15 mouse cellular contexts compared by ENCODE assay signal in the genomic region with DNA sequence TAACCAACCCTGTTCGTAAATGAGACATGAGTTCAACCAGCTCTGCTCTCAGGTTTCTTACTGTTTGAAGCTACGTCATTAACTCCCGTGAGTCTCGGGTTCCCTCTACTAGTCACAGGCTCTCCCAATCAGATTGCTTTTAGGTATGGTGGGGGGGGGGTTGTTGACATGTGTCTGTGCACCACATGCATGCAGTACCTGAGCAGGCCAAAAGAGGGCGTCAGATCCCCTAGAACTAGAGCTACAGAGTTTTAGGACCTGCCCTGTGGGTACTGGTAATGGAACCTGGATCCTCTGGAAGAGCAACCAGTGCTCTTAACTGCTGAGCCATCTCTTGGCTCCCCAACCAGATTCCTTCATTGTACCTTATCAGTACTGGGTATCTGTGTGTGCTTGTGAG. TPM values are rescaled to one million over a fixed set of nuclear protein-coding genes. Genes with fewer than 3 reads are reported as not detected.
A peak's percentile ranks its signal among the peaks of the same experiment; 100 is the strongest.
DNase-seq lines count a peak whose midpoint lies in the region; ATAC-seq and TF ChIP-seq lines count a peak whose summit lies in the region.
"Had no signal": no experiment of that assay in that cellular context is flagged by ENCODE, and none has a peak within 500 bp of the region (broad histone marks: within the 10 kb centered on the region; RNA-seq: fewer than 3 reads in every experiment).

No protein-coding gene starts in this region.

- no peak overlapping the region for H3K9ac ChIP-seq in embryonic facial prominence, embryonic 11.5 days (replicated peaks; ENCODE audit: low read length)
- H3K9ac ChIP-seq in midbrain, postnatal 0 days (replicated peaks; ENCODE audit: low read length, poor library complexity, severe bottlenecking), result no peak overlapping the region
- no peak overlapping the region for H3K9ac ChIP-seq in kidney, embryonic 14.5 days (ENCODE audit: low read depth, low read length)

- no peak overlapping the region for H3K4me3 ChIP-seq in embryonic facial prominence, embryonic 11.5 days (ENCODE audit: low read depth, low read length)
- H3K4me3 ChIP-seq in embryonic facial prominence, embryonic 10.5 days, result no peak overlapping the region
- H3K4me3 ChIP-seq in midbrain, postnatal 0 days (ENCODE audit: low read depth, low read length), result no peak overlapping the region
- no peak overlapping the region for H3K4me3 ChIP-seq in midbrain, embryonic 10.5 days
- H3K4me3 ChIP-seq in kidney, embryonic 14.5 days (ENCODE audit: low read length), result no peak overlapping the region

- H3K27ac ChIP-seq in embryonic facial prominence, embryonic 11.5 days (replicated peaks; ENCODE audit: low read depth, low read length), result no peak overlapping the region
- no peak overlapping the region for H3K27ac ChIP-seq in embryonic facial prominence, embryonic 10.5 days (replicated peaks)
- no peak overlapping the region for H3K27ac ChIP-seq in midbrain, postnatal 0 days (ENCODE audit: low read depth, low read length)
- no peak overlapping the region for H3K27ac ChIP-seq in midbrain, embryonic 10.5 days (replicated peaks)
- no peak overlapping the region for H3K27ac ChIP-seq in kidney, embryonic 14.5 days (ENCODE audit: low read depth, low read length)

- H3K27me3 ChIP-seq in embryonic facial prominence, embryonic 11.5 days (ENCODE audit: control insufficient read depth, insufficient read depth, low read length), result no peaks in the 10 kb centered on the region
- H3K27me3 ChIP-seq in embryonic facial prominence, embryonic 10.5 days (replicated peaks; ENCODE audit: low read depth, poor library complexity, severe bottlenecking), result no peaks in the 10 kb centered on the region
- H3K27me3 ChIP-seq in midbrain, postnatal 0 days (ENCODE audit: insufficient read depth, low read length), result no peaks in the 10 kb centered on the region
- H3K27me3 ChIP-seq in midbrain, embryonic 10.5 days (ENCODE audit: low read depth, poor library complexity, severe bottlenecking), result no peaks in the 10 kb centered on the region
- no peaks in the 10 kb centered on the region for H3K27me3 ChIP-seq in kidney, embryonic 14.5 days (ENCODE audit: control insufficient read depth, insufficient read depth, low read length)

- ATAC-seq in embryonic facial prominence, embryonic 11.5 days (replicated peaks; ENCODE audit: insufficient number of reproducible peaks, low FRiP score, low TSS enrichment, low read depth), result no peak
- ATAC-seq in midbrain, postnatal 0 days (ENCODE audit: low FRiP score), result no peak
- no peak for ATAC-seq in kidney, embryonic 14.5 days (ENCODE audit: low FRiP score, low TSS enrichment)

- TF ChIP-seq CTCF in midbrain, postnatal 0 days (IDR thresholded peaks at IDR 0.05), result peak; percentile 28; the same call in 1 of the 2 replicates
- TF ChIP-seq CTCF in brain, embryonic 14.5 days (IDR thresholded peaks at IDR 0.05; ENCODE audit: borderline replicate concordance, extremely low read depth, insufficient read depth, insufficient read length), result peak; percentile 7; the same call in 1 of the 2 replicates

- DNase-seq in embryonic facial prominence, embryonic 11.5 days (ENCODE audit: low spot score), result peak; percentile 23
- DNase-seq in embryonic facial prominence, embryonic 10.5 days (ENCODE audit: low spot score), result no peak
- DNase-seq in midbrain, postnatal 0 days (ENCODE audit: low spot score), result no peak
- no peak for DNase-seq in midbrain, embryonic 10.5 days (ENCODE audit: low spot score)
- DNase-seq in brain, embryonic 14.5 days (ENCODE audit: low read depth), result no peak
- no peak for DNase-seq in frontal cortex, postnatal 14 days (ENCODE audit: low spot score in 2 of 2)
- DNase-seq in gastrocnemius, postnatal 25 days, result no peak
- DNase-seq: kidney, adult 8-10 months; layer of hippocampus, postnatal 36 days; liver; lung, postnatal 14 days; right cerebral cortex, postnatal 25 days had no signal

- no peaks in the 10 kb centered on the region for H3K4me1 ChIP-seq in embryonic facial prominence, embryonic 11.5 days (ENCODE audit: control insufficient read depth, insufficient read depth, low read length)
- no peaks in the 10 kb centered on the region for H3K4me1 ChIP-seq in embryonic facial prominence, embryonic 10.5 days
- H3K4me1 ChIP-seq in midbrain, postnatal 0 days (ENCODE audit: insufficient read depth, low read length), result no peaks in the 10 kb centered on the region
- no peaks in the 10 kb centered on the region; the same call in 1 of the 2 replicates for H3K4me1 ChIP-seq in midbrain, embryonic 10.5 days
- no peaks in the 10 kb centered on the region for H3K4me1 ChIP-seq in kidney, embryonic 14.5 days (ENCODE audit: control insufficient read depth, insufficient read depth, low read length)

- TF ChIP-seq POLR2A in brain, embryonic 14.5 days (IDR thresholded peaks at IDR 0.05; ENCODE audit: borderline replicate concordance, extremely low read depth, insufficient read depth, insufficient read length, poor library complexity, severe bottlenecking), result no peak

- H3K36me3 ChIP-seq in embryonic facial prominence, embryonic 11.5 days (replicated peaks; ENCODE audit: control insufficient read depth, insufficient read depth, low read depth, low read length), result no peaks in the 10 kb centered on the region
- no peaks in the 10 kb centered on the region for H3K36me3 ChIP-seq in embryonic facial prominence, embryonic 10.5 days (replicated peaks)
- H3K36me3 ChIP-seq in midbrain, postnatal 0 days (ENCODE audit: insufficient read depth, low read length), result no peaks in the 10 kb centered on the region
- H3K36me3 ChIP-seq in midbrain, embryonic 10.5 days, result no peaks in the 10 kb centered on the region
- no peaks in the 10 kb centered on the region for H3K36me3 ChIP-seq in kidney, embryonic 14.5 days (ENCODE audit: control insufficient read depth, insufficient read depth, low read length)

- no peak overlapping the region for H3K4me2 ChIP-seq in embryonic facial prominence, embryonic 11.5 days (ENCODE audit: low read depth, low read length)
- no peak overlapping the region for H3K4me2 ChIP-seq in midbrain, postnatal 0 days (ENCODE audit: low read depth, low read length, poor library complexity, severe bottlenecking)
- H3K4me2 ChIP-seq in kidney, embryonic 14.5 days (replicated peaks; ENCODE audit: low read depth, low read length), result no peak overlapping the region
- H3K4me2 ChIP-seq: heart, embryonic 11.5 days had no signal

- H3K9me3 ChIP-seq in embryonic facial prominence, embryonic 11.5 days (replicated peaks; ENCODE audit: control insufficient read depth, low read length), result no peaks in the 10 kb centered on the region
- H3K9me3 ChIP-seq in embryonic facial prominence, embryonic 10.5 days, result no peaks in the 10 kb centered on the region
- no peaks in the 10 kb centered on the region for H3K9me3 ChIP-seq in midbrain, postnatal 0 days (ENCODE audit: low read length)
- H3K9me3 ChIP-seq in midbrain, embryonic 10.5 days (replicated peaks), result no peaks in the 10 kb centered on the region
- H3K9me3 ChIP-seq in kidney, embryonic 14.5 days (ENCODE audit: control insufficient read depth, low read length), result no peaks in the 10 kb centered on the region

- 48% methylated on average over 5 of the region's 5 CpGs for WGBS in embryonic facial prominence, embryonic 11.5 days
- WGBS in embryonic facial prominence, embryonic 10.5 days, result 59% methylated on average over 5 of the region's 5 CpGs
- WGBS in midbrain, postnatal 0 days, result 76% methylated on average over 5 of the region's 5 CpGs
- 72% methylated on average over 5 of the region's 5 CpGs for WGBS in midbrain, embryonic 10.5 days
- WGBS in kidney, embryonic 14.5 days, result 47% methylated on average over 5 of the region's 5 CpGs

RNA-seq across cellular contexts. Expression of gene Elp6, which starts 29.1 kb away (rescaled TPM):
- 35.1 and 37.7 TPM in 2 replicates for polyA plus RNA-seq in embryonic facial prominence, embryonic 11.5 days (2014; fragmentation: Nextera tagmentation; extraction: Ambion mirVana)
- 44.0 and 45.6 TPM in 2 replicates for polyA plus RNA-seq in embryonic facial prominence, embryonic 10.5 days (2016; fragmentation: Nextera tagmentation; extraction: Ambion mirVana)
- 28.8 and 35.5 TPM in 2 replicates for total RNA-seq in midbrain, postnatal 0 days (2014; rRNA removed)
- 30.5 and 34.8 TPM in 2 replicates for polyA plus RNA-seq in midbrain, postnatal 0 days (2015; fragmentation: Nextera tagmentation; extraction: Ambion mirVana)
- polyA plus RNA-seq in midbrain, embryonic 10.5 days (2016; fragmentation: Nextera tagmentation; extraction: Ambion mirVana), result 45.1 and 45.6 TPM in 2 replicates
- 46.6 and 55.9 TPM in 2 replicates for polyA plus RNA-seq in brain, embryonic 14.5 days (2012; rRNA removed)
- total RNA-seq in gastrocnemius, postnatal 25 days (2021), result 1 to 10 TPM; 2.4 to 2.6 TPM
- polyA plus RNA-seq in kidney, embryonic 14.5 days (2014; fragmentation: Nextera tagmentation; extraction: Ambion mirVana), result 32.3 and 33.8 TPM in 2 replicates

RNA-seq across cellular contexts. Expression of gene Cspg5, which starts 32.3 kb away (rescaled TPM):
- polyA plus RNA-seq in embryonic facial prominence, embryonic 11.5 days (2014; fragmentation: Nextera tagmentation; extraction: Ambion mirVana), result 3.1 and 4.8 TPM in 2 replicates
- 2.1 and 2.3 TPM in 2 replicates for polyA plus RNA-seq in embryonic facial prominence, embryonic 10.5 days (2016; fragmentation: Nextera tagmentation; extraction: Ambion mirVana)
- total RNA-seq in midbrain, postnatal 0 days (2014; rRNA removed), result 456 and 504 TPM in 2 replicates
- polyA plus RNA-seq in midbrain, postnatal 0 days (2015; fragmentation: Nextera tagmentation; extraction: Ambion mirVana), result 325 and 340 TPM in 2 replicates
- polyA plus RNA-seq in midbrain, embryonic 10.5 days (2016; fragmentation: Nextera tagmentation; extraction: Ambion mirVana), result 8.4 and 13.5 TPM in 2 replicates
- 108 and 139 TPM in 2 replicates for polyA plus RNA-seq in brain, embryonic 14.5 days (2012; rRNA removed)
- total RNA-seq in gastrocnemius, postnatal 25 days (2021), result under 1 TPM; 0.19 to 0.31 TPM
- 0.76 and 1.4 TPM in 2 replicates for polyA plus RNA-seq in kidney, embryonic 14.5 days (2014; fragmentation: Nextera tagmentation; extraction: Ambion mirVana)
- total RNA-seq: monocyte, adult 5-6 weeks had no signal

RNA-seq across cellular contexts. Expression of gene Scap, which starts 57.2 kb away (rescaled TPM):
- 23.2 and 23.6 TPM in 2 replicates for polyA plus RNA-seq in embryonic facial prominence, embryonic 11.5 days (2014; fragmentation: Nextera tagmentation; extraction: Ambion mirVana)
- polyA plus RNA-seq in embryonic facial prominence, embryonic 10.5 days (2016; fragmentation: Nextera tagmentation; extraction: Ambion mirVana), result 38.5 and 40.3 TPM in 2 replicates
- 146 and 162 TPM in 2 replicates for total RNA-seq in midbrain, postnatal 0 days (2014; rRNA removed)
- 56.6 and 59.3 TPM in 2 replicates for polyA plus RNA-seq in midbrain, postnatal 0 days (2015; fragmentation: Nextera tagmentation; extraction: Ambion mirVana)
- 38.7 and 40.3 TPM in 2 replicates for polyA plus RNA-seq in midbrain, embryonic 10.5 days (2016; fragmentation: Nextera tagmentation; extraction: Ambion mirVana)
- polyA plus RNA-seq in brain, embryonic 14.5 days (2012; rRNA removed), result 24.9 and 53.4 TPM in 2 replicates
- 10 to 100 TPM; 17.0 to 21.5 TPM for total RNA-seq in gastrocnemius, postnatal 25 days (2021)
- polyA plus RNA-seq in kidney, embryonic 14.5 days (2014; fragmentation: Nextera tagmentation; extraction: Ambion mirVana), result 33.0 and 37.5 TPM in 2 replicates
